Mouse (Mus musculus): Measurements from ENCODE around the gene Hspbp1.

DNA sequence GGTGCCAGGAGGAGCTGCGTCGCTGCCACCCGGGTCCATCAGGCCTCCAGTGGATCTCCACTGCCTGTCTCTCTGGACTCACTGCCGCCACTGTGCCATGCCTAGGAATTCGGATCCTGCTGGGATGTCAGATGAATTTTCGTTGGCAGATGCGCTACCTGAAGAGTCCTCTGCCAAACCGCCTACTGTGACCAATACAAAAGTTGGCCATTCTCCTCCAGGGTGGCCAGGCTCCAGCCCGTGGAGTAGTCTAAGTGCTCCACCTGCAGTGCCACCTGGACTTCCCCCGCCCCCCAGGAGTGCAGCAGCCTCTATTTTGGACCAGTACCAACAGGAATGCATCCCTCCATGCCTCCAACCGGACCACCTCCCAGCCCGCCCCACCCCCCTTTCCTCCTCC is 73.4 kb downstream of the Hspbp1 start:
- no peak for TF ChIP-seq EP300 (IDR thresholded peaks at IDR 0.05; ENCODE audit: insufficient read depth, low read depth, low read length)
- no peak for TF ChIP-seq CTCF (IDR thresholded peaks at IDR 0.05)

Data from heart, adult 2 months (tissue).